Mouse (Mus musculus): ENCODE results near the gene Tdrd3. TPM values are rescaled to one million over a fixed set of nuclear protein-coding genes. Genes with fewer than 3 reads are reported as not detected.
A peak's percentile ranks its signal among the peaks of the same experiment; 100 is the strongest.

The Tdrd3 gene
- polyA plus RNA-seq, 1 experiment from 2014 or later = 37.0 TPM

DNA sequence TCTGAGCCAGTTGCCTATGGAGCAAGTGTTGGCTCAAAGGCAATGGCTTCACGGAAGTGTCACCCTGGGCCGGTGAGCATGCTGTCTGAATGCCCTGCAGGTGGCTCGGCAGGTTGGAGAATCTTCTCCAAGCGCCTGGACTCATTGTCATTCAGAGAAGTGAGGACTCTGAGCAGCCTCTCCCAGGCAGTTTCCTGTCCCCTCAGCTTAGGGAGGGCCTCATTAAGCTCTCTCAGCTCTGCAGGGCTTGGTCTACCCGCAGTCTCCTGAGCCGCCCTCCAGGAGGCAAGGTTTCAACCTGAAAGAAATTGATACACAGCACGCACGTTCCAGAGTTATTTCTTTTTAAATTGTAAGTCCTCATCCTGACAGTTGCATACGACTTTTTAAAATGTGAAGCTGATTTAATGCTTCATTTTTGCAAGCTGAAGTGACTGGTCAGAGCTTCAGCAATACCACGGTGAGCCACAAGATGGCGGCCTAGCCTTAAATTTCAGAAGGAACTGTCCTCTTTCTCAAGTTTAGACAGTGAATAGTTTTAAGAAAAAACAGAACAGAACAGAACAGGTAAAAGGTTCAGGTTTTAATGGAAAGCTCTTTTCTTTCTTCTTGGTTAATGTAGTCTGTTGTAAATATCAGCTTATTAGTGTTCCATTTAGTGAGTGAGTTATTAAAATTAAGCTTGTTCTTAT, 47.7 kb downstream of the Tdrd3 start:
- WGBS = 15% methylated on average over 11 of the region's 11 CpGs
- Histone ChIP-seq H3K9me3 (ENCODE audit: control insufficient read depth, low read length) (no peaks in the 10 kb centered on the region), H3K27ac (replicated peaks; ENCODE audit: low read depth, low read length) (no peak overlapping the region), H3K4me1 (ENCODE audit: control insufficient read depth, insufficient read depth, low read length) (no peaks in the 10 kb centered on the region), H3K4me3 (ENCODE audit: low read depth, low read length) (no peak overlapping the region), H3K36me3 (ENCODE audit: control insufficient read depth, insufficient read depth, low read length) (0 out of 2 replicates have a peak, but pooled peaks cover 5% of the 10 kb centered on the region), H3K27me3 (replicated peaks; ENCODE audit: control insufficient read depth, insufficient read depth, low read length) (no peaks in the 10 kb centered on the region), H3K9ac (ENCODE audit: low read depth, low read length) (no peak overlapping the region), H3K4me2 (ENCODE audit: low read depth, low read length) (no peak overlapping the region)
- DNase-seq (ENCODE audit: low spot score) (peak; percentile 77), ATAC-seq (ENCODE audit: low read depth) (peak; percentile 62)

DNA sequence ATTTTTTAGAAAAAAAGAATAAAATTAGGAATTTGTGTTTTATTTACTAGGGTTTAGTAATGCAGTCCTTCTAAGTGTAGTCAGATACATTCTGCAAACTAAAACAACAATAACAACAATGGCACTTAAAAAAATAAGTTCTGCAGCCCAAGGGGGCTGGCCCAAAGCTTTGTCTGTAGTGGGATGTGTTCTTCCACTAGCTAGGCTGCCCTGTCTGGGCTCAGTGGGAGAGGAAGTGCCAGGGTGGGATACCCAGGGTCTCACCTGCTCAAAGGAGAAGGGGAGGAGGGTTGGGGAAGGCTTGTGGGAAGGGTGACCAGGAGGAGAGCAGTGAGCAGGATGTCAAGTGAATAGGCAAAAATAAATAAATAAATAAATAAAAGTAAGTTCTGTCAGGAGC, 48.2 kb downstream of the Tdrd3 start:
- H3K4me3 ChIP-seq (ENCODE audit: low read depth, low read length) = no peak overlapping the region
- H3K36me3 ChIP-seq (ENCODE audit: control insufficient read depth, insufficient read depth, low read length) = 0 out of 2 replicates have a peak, but pooled peaks cover 5% of the 10 kb centered on the region
- no peaks in the 10 kb centered on the region for H3K27me3 ChIP-seq (replicated peaks; ENCODE audit: control insufficient read depth, insufficient read depth, low read length)
- ATAC-seq (ENCODE audit: low read depth) = no peak
- H3K4me2 ChIP-seq (ENCODE audit: low read depth, low read length) = no peak overlapping the region
- no peak overlapping the region for H3K27ac ChIP-seq (replicated peaks; ENCODE audit: low read depth, low read length)
- DNase-seq (ENCODE audit: low spot score) = no peak
- H3K9ac ChIP-seq (ENCODE audit: low read depth, low read length) = no peak overlapping the region
- H3K9me3 ChIP-seq (ENCODE audit: control insufficient read depth, low read length) = no peaks in the 10 kb centered on the region
- no peaks in the 10 kb centered on the region for H3K4me1 ChIP-seq (ENCODE audit: control insufficient read depth, insufficient read depth, low read length)

- Histone ChIP-seq H3K4me3 (ENCODE audit: low read depth, low read length) (no peak overlapping the region), H3K9me3 (ENCODE audit: control insufficient read depth, low read length) (no peaks in the 10 kb centered on the region), H3K27ac (replicated peaks; ENCODE audit: low read depth, low read length) (no peak overlapping the region), H3K4me1 (ENCODE audit: control insufficient read depth, insufficient read depth, low read length) (no peaks in the 10 kb centered on the region), H3K4me2 (ENCODE audit: low read depth, low read length) (no peak overlapping the region), H3K9ac (ENCODE audit: low read depth, low read length) (no peak overlapping the region), H3K27me3 (replicated peaks; ENCODE audit: control insufficient read depth, insufficient read depth, low read length) (no peaks in the 10 kb centered on the region), H3K36me3 (ENCODE audit: control insufficient read depth, insufficient read depth, low read length) (peaks cover 12% of the 10 kb centered on the region)
- DNase-seq (ENCODE audit: low spot score) = peak; percentile 14
- 74% methylated on average over 12 of the region's 12 CpGs for WGBS
- no peak for ATAC-seq (ENCODE audit: low read depth)
These were observed 51.1 kb downstream of the Tdrd3 start for GRCm38 (mm10) chr14:87467586-87467985.

GRCm38 (mm10) chr14:87471521-87471920, 55.1 kb downstream of the Tdrd3 start:
- DNase-seq (ENCODE audit: low spot score) (no peak), ATAC-seq (ENCODE audit: low read depth) (no peak)
- H3K4me2 ChIP-seq (ENCODE audit: low read depth, low read length) = no peak overlapping the region
- H3K36me3 ChIP-seq (ENCODE audit: control insufficient read depth, insufficient read depth, low read length) = peaks cover 37% of the 10 kb centered on the region
- 77% methylated on average over 1 of the region's 1 CpGs for WGBS
- no peak overlapping the region for H3K4me3 ChIP-seq (ENCODE audit: low read depth, low read length)
- H3K27ac ChIP-seq (replicated peaks; ENCODE audit: low read depth, low read length) = no peak overlapping the region
- H3K4me1 ChIP-seq (ENCODE audit: control insufficient read depth, insufficient read depth, low read length) = no peaks in the 10 kb centered on the region
- no peak overlapping the region for H3K9ac ChIP-seq (ENCODE audit: low read depth, low read length)
- H3K27me3 ChIP-seq (replicated peaks; ENCODE audit: control insufficient read depth, insufficient read depth, low read length) = no peaks in the 10 kb centered on the region
- H3K9me3 ChIP-seq (ENCODE audit: control insufficient read depth, low read length) = no peaks in the 10 kb centered on the region

GRCm38 (mm10) chr14:87472782-87473181, 56.3 kb downstream of the Tdrd3 start:
- no peaks in the 10 kb centered on the region for H3K27me3 ChIP-seq (replicated peaks; ENCODE audit: control insufficient read depth, insufficient read depth, low read length)
- DNase-seq (ENCODE audit: low spot score) (no peak), ATAC-seq (ENCODE audit: low read depth) (no peak)
- no peaks in the 10 kb centered on the region for H3K9me3 ChIP-seq (ENCODE audit: control insufficient read depth, low read length)
- H3K4me2 ChIP-seq (ENCODE audit: low read depth, low read length) = no peak overlapping the region
- H3K4me1 ChIP-seq (ENCODE audit: control insufficient read depth, insufficient read depth, low read length) = no peaks in the 10 kb centered on the region
- no peak overlapping the region for H3K9ac ChIP-seq (ENCODE audit: low read depth, low read length)
- H3K4me3 ChIP-seq (ENCODE audit: low read depth, low read length) = no peak overlapping the region
- peaks cover 35% of the 10 kb centered on the region for H3K36me3 ChIP-seq (ENCODE audit: control insufficient read depth, insufficient read depth, low read length)
- no peak overlapping the region for H3K27ac ChIP-seq (replicated peaks; ENCODE audit: low read depth, low read length)
- 77% methylated on average over 2 of the region's 2 CpGs for WGBS

GRCm38 (mm10) chr14:87475721-87476359, 59.4 kb downstream of the Tdrd3 start:
- no peak for ATAC-seq (ENCODE audit: low read depth)

GRCm38 (mm10) chr14:87478339-87478951, 62.0 kb downstream of the Tdrd3 start:
- WGBS = 70% methylated on average over 3 of the region's 3 CpGs
- H3K4me2 ChIP-seq (ENCODE audit: low read depth, low read length) = no peak overlapping the region
- no peak overlapping the region for H3K27ac ChIP-seq (replicated peaks; ENCODE audit: low read depth, low read length)
- no peaks in the 10 kb centered on the region for H3K4me1 ChIP-seq (ENCODE audit: control insufficient read depth, insufficient read depth, low read length)
- DNase-seq (ENCODE audit: low spot score) = no peak
- no peaks in the 10 kb centered on the region for H3K9me3 ChIP-seq (ENCODE audit: control insufficient read depth, low read length)
- ATAC-seq (ENCODE audit: low read depth) = no peak
- H3K9ac ChIP-seq (ENCODE audit: low read depth, low read length) = no peak overlapping the region
- peaks cover 39% of the 10 kb centered on the region for H3K36me3 ChIP-seq (ENCODE audit: control insufficient read depth, insufficient read depth, low read length)
- H3K27me3 ChIP-seq (replicated peaks; ENCODE audit: control insufficient read depth, insufficient read depth, low read length) = no peaks in the 10 kb centered on the region
- no peak overlapping the region for H3K4me3 ChIP-seq (ENCODE audit: low read depth, low read length)

More at GRCm38 (mm10) chr14:87475721-87476359, 59.4 kb downstream of the Tdrd3 start:
- H3K4me2 ChIP-seq (ENCODE audit: low read depth, low read length) = no peak overlapping the region
- peaks cover 39% of the 10 kb centered on the region for H3K36me3 ChIP-seq (ENCODE audit: control insufficient read depth, insufficient read depth, low read length)
- H3K4me1 ChIP-seq (ENCODE audit: control insufficient read depth, insufficient read depth, low read length) = no peaks in the 10 kb centered on the region
- H3K27me3 ChIP-seq (replicated peaks; ENCODE audit: control insufficient read depth, insufficient read depth, low read length) = no peaks in the 10 kb centered on the region
- no peak overlapping the region for H3K27ac ChIP-seq (replicated peaks; ENCODE audit: low read depth, low read length)
- no peaks in the 10 kb centered on the region for H3K9me3 ChIP-seq (ENCODE audit: control insufficient read depth, low read length)
- H3K9ac ChIP-seq (ENCODE audit: low read depth, low read length) = no peak overlapping the region
- DNase-seq (ENCODE audit: low spot score) = no peak
- no peak overlapping the region for H3K4me3 ChIP-seq (ENCODE audit: low read depth, low read length)
- 79% methylated on average over 10 of the region's 10 CpGs for WGBS

DNA sequence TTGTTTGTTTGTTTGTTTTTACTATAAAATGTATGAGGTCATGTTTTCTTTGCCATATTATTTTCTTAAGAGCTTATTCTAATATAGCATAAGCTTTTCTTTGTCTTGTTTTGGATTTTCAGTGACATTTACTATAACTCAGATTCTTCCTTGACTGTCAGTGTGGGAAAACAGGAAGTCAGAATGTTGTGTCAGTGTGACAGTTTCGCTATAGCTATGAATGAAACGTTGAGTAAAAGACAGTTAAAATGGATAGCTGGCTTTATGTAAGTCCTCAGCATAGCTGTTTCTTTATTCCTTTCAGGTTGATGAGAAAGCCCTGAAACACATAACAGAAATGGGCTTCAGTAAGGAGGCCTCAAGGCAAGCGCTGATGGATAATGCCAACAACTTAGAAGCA, 69.4 kb downstream of the Tdrd3 start:
- Histone ChIP-seq H3K4me1 (ENCODE audit: control insufficient read depth, insufficient read depth, low read length) (no peaks in the 10 kb centered on the region), H3K4me3 (ENCODE audit: low read depth, low read length) (no peak overlapping the region), H3K4me2 (ENCODE audit: low read depth, low read length) (no peak overlapping the region), H3K9me3 (ENCODE audit: control insufficient read depth, low read length) (no peaks in the 10 kb centered on the region), H3K27me3 (replicated peaks; ENCODE audit: control insufficient read depth, insufficient read depth, low read length) (no peaks in the 10 kb centered on the region), H3K36me3 (ENCODE audit: control insufficient read depth, insufficient read depth, low read length) (peaks cover 36% of the 10 kb centered on the region), H3K27ac (replicated peaks; ENCODE audit: low read depth, low read length) (no peak overlapping the region), H3K9ac (ENCODE audit: low read depth, low read length) (no peak overlapping the region)
- ATAC-seq (ENCODE audit: low read depth) (no peak), DNase-seq (ENCODE audit: low spot score) (no peak)
- WGBS = 88% methylated on average over 3 of the region's 3 CpGs

Measured in embryonic facial prominence, embryonic 14.5 days (tissue).